Mouse (Mus musculus): ENCODE results near the gene Ninl. TPM values are rescaled to one million over a fixed set of nuclear protein-coding genes. Genes with fewer than 3 reads are reported as not detected.
"Not testable (repeated sequence)": the region's sequence is repeated elsewhere in the genome, so short reads cannot be mapped to it uniquely, and the experiment has no call there.

Gene Ninl
- total RNA-seq, 2 experiments from 2014 or later: 5.6 to 5.8 TPM

DNA sequence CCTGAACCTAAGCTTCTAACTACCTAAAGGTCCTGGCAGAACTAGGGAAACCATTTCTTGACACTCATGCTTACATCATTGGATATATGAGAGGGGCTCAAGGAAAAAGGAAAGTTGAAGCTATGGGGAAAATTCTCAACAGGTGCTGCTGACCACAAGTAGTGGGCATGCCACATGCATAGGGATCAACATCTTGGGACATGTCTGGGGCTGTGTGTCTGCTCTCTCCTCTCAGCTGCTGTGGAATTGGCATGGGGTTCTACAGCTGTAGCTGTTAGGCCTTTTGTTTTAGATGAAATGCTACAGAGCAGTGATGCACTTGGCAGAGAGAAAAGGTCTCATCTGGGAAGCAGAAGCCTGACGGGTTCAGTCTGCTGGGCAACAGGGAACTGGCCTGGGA lies 83.3 kb downstream of the Ninl start:
- no peak for DNase-seq (ENCODE audit: low spot score in 2 of 2)

DNA sequence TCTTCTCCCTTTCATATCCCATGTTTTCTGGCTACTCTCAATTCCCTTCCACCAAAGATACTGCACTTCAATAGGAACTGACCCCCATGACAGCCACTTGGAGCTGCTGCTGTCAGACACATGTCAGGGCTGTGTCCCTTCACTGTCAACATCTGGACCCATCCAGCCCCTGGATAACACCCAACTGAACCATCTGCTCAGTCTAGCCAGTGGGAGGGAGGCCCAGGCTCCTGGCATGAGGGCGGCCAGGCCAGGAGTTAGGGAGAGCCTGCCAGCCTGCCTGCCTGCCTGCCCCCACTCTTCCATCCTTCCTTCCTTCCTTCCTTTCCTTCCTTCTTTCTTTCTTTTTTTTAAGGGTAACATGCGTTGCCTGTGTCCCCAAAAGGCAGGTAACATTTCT lies 88.0 kb downstream of the Ninl start:
- no peak for DNase-seq (ENCODE audit: low spot score in 2 of 2)

DNA sequence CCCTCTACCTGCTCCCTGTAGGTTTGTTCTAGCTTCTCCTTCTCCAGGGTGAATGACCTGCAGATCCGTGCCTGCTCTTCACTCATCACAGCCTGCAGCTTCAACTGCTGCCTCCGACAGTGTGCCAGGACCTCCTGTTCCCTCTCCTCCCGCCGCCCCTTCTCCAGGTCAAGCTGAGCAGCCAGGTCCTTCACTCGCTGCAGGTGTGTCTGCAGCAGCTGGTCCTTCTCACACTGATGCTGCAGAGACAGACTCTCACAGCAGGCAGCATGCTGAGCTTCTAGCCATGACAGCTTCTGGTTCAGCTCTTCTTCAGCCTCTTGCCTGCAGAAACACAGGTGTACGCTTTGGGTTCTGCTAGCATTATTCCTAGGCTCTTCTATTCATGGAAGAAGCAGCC lies 89.1 kb downstream of the Ninl start:
- no peak for DNase-seq (ENCODE audit: low spot score in 2 of 2)

DNA sequence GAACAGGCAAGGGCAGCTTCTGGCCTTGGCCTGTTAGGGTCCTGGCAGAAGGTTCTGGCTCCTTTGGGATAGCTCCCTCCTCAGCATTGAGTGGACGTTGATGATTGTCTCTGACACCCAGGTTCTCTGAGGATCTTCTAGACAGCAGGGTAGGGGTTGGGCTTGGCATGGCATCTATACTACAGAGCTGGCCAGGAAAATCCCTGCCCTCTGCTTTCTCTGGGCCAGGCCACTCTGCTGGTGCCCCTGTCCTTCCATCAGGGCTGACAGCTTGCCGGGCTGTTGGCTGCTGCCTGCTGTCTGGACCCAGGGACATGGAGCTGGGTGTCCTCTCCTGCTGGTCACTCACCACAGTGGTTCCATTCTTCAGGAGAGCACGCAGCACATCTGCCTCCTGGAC lies 89.5 kb downstream of the Ninl start:
- DNase-seq (ENCODE audit: low spot score in 2 of 2): no peak

DNA sequence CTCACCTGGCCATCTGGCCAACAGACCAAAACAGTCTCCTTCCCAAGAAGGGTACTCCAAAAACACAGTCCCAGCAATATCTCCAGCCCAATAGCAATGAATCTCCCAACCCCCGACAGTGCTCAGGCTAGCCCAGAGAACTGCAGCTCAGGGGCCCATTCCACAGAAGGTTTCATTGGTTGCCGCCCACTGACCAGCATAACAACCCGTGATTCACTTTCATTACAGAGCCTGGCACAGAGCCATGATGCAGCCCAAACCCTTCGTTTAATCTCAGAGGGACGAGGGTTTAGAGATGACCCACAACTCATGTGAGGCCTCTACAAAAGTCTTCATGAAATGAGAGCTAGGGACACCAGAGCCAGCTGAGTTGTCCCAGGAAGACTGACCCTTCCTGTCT lies 90.4 kb downstream of the Ninl start:
- no peak for DNase-seq (ENCODE audit: low spot score in 2 of 2)

DNA sequence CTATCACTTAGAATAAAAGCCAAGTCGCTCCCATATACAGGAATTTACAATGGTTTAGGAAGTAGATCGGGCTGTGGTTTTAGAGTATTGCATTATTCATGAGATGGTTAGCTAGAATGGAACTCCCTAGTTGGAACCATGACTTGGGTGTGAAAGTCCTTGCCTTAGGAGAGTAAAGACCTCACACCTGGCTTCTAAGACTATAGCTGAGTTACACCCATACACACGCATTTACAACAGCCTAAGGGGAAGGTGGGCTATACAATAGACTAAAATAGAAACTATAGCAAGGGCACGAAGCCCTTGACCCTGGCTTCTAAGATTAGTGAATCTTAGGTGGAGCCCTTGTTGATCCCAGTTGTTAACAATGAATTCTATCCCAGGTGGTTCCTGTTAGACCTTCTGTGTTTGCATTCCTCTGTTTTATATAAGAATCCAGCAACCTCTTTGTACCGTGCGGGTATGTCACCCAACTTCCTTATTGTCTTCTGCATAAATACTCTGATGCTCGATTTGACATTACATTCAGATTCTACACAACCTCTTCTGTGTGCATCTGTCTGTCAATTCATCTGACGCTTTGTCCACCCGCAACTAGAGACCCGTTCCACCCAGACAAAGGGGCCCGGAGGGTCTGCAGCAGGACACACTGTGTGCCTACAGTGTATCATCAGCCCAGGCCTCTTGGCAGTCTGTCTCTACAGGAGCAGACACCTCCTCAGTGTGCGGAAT lies 91.1 kb downstream of the Ninl start:
- DNase-seq (ENCODE audit: low spot score in 2 of 2): not testable (repeated sequence)

DNA sequence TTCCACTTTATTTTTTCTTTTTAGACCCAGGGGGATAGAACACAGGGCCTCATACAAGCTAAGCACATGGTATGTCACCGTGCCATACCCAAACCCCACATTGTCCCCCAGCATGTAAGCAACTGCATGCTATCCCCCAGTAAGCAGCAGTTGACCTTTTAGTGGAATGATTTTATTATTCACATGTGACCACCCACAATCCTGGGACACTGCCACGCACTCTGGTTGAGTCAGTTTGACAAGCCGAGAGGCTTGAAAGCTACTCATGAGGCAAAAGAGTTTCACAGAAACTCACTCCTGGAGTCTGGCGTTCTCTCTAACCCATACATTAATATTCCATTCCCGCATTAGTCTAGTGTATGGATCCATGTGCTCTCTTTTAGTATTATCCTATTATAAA lies 91.8 kb downstream of the Ninl start:
- peak in 1 of 2 experiments; percentile 35 for DNase-seq (ENCODE audit: low spot score in 2 of 2)

DNA sequence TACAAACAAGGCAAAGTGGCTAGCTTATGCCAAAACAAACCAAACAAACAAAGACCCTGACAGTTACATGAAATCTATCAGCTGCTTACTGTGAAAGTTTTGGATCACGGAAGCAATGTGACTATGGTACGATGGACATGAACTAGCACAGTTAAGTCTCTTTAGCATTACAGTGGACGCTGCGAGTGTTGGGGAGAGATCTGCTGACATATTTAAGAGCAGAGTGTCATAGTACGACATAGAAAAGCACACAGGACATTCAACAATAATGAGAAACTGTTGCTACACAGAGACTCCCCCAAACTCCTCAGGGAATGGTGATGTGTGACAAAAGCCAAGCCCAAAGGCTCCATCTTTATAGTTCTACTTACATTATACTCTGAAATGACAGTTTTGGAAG lies 95.2 kb downstream of the Ninl start:
- no peak for DNase-seq (ENCODE audit: low spot score in 2 of 2)

DNA sequence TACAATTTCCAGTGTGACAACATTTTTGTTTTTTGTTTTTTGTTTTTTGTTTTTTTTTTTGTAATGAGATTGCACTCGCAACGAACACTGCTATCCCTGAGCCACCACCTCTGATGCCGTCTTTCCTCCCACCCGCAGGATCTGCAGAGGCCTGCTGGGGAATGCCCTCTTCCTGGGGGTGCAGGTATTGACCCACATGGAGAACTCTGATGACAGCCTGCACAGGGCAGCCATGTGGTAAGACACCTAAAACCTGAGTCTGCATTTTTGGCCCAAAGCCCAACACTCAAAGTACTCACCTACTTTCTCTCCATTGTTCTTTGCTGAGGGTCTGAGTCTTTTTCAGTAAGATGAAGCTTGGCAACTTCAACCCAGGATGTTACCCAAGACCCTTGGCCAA lies 104.5 kb downstream of the Ninl start:
- no peak for DNase-seq (ENCODE audit: low spot score in 2 of 2)

DNA sequence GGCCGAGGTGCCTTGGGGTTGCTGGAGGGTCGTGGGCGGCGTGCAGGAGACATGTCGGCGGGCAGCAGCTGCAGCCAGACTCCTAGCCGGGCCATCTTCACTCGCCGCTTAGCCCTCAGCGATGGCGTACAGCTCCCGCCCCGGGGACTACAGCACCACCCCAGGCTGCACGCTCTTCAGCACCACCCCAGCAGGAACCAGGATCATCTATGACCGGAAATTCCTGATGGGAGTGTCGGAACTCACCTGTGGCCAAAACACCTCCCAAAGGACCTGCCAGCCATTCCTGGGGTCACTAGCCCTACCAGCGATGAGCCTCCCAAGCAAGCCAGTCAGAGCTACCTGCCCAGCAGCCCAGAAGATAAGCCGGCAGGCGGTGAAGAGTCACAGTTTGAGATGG lies 105.7 kb downstream of the Ninl start:
- no peak for DNase-seq (ENCODE audit: low spot score in 2 of 2)

DNA sequence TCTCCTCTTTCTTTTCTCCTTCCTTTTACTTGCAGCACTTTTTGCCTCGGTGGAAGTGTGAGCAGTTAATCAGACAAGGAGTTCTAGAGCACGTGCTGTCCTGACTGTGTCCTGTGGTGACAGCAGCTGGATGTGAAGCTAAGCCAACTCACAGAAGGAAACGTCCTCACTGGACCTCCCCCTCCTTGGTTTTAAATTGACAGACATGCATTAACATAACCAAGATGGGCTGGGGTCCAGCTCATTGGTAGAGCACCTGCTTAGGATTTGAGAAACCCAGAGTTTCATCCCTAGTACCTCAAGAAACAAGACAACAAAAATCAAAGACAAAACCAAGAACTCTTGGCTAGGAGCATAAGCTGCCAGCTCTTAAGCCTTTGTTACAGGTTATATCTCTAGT lies 108.4 kb downstream of the Ninl start:
- no peak for DNase-seq (ENCODE audit: low spot score in 2 of 2)

DNA sequence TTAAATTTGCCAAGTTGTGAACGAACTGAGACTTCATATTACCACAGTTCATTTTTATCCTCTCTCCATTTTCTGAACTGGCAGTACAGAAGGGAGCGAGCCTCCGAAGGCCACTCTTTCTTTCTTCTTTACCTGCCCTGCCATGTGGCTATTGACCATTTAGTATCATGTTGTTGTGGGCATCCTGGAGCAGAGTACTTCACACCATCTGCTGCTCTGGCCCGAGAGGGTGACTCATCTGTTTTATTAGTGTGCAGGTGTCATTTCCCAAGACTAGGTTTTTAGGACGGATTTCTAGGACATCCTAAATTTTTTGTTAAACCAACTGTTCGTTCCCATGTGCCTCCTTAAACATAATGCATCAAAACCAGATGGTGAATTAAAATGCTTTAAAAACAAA lies 110.0 kb downstream of the Ninl start:
- no peak for DNase-seq (ENCODE audit: low spot score in 2 of 2)

DNA sequence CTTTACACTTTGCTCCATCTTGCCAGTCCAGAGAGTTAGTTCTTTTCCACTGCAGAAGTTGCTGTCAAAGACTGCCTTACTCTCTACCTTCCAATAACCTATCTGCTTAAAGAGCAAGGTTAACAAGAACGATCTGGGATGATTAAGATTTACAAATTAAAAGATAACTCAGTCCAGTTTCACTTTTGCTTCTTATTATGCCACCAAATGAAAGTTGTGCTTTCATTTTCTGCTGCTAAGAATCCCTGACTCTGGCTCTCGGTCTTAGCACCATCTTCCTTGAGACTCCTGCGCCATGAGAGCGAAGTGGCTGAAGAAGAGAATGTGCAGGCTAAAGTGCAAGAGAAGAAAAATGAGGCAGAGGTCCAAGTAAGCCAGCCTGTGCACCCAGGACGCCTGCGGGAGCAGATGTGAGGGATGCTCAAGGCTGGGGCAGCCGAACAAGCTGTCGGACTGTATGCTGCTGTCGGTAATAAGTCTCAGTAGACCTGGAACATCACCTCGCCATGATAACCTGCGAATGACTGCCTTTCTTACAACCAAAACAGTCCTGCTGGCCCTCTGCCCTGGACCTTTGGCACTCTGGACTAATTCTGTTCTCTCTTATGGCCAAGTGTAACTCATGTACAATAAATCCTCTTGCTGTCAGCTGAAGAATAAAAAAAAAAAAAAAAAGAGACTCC lies 112.0 kb downstream of the Ninl start:
- no peak for DNase-seq (ENCODE audit: low spot score in 2 of 2)

DNA sequence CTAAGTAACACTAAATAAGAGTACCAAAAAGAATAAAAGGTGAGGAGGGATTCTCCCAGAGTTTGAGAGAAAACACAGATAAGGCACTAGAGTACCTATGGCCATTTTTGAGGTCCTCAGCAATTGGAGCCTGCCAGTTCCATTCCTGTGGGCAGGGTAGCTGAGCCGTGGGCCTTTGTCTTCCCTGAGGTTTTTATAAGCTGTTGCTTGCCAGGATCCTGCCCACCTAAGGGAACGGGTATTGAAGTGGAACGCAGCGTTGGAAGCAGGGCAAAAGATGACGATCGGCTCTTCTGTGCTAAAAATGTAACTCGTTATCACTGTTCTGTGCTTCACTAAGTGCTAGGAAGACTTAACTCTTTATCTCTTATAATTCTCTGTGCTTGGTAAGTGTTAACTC lies 115.7 kb downstream of the Ninl start:
- no peak for DNase-seq (ENCODE audit: low spot score in 2 of 2)

DNA sequence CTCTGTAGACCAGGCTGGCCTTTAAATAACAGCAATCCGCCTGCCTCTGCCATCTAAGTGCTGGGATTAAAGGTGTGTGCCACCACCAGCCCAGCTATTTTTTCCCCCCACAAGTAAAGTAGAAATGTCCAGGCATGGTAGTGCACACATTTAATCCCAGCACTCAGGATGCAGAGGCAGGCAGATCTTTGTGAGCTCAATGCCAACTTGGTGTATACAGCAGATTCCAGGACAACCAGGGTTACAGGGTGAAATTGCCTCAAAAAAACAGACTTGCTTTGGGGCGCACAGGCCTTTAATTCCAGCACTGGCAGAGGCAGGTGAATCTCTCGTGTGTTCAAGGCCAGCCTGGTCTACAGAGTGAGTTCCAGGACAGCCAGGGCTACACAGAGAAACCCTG lies 116.2 kb downstream of the Ninl start:
- DNase-seq (ENCODE audit: low spot score in 2 of 2): no peak

DNA sequence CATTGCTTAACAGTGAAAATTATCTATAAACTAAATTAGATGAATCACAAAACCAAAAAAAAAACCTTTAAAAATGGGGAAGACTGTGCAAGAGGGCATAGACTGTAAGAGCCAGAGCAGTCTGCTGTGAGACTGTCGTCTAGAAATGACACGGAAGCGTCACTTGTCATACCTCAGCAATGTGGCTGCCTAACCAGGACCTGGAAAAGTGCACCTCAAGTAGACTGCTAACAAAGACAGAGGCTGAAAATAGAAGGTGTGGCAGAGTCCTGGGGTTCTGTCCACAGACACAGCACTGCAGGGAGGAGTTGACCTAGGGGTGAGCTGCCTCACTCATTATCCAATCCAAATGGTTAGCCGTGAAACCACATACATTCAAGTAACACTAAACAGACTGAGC lies 117.0 kb downstream of the Ninl start:
- DNase-seq (ENCODE audit: low spot score in 2 of 2): no peak

DNA sequence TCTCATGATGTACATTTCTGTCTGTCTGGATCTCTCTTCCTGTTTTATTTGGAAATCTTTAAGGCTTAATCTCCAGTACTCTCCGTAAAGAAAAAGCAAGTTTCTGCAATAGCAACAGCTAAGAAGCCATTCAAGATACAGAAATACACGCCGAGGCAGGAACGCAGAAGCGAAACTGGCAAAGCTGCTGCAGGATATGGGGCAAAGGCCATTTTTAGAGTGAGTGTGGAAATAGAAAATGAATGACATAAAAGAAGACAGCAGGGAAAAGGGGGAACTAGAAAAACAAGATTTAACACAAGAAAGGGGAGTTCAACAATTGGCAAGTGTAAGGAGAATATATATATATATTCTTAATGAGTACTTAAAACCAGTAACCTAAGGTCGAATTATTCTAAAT lies 117.5 kb downstream of the Ninl start:
- DNase-seq (ENCODE audit: low spot score in 2 of 2): no peak

DNA sequence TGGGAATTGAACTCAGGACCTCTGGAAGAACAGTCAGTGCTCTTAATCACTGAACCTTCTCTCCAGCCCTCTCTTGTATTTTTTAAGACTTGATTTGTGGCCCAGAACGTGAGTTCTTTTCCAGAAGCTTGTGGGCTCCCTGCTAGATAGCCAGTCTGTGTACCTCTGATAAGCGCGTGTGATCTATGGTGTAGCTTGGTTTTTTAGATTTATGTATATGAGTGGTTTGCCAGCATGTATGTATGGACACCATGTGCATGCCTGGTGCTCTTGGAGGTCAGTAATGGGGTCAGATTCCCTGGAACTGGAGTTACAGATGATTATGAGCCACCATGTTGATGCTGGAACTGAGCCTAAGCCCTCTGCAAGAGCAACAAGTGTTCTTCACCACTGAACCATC lies 118.6 kb downstream of the Ninl start:
- no peak for DNase-seq (ENCODE audit: low spot score in 2 of 2)

DNA sequence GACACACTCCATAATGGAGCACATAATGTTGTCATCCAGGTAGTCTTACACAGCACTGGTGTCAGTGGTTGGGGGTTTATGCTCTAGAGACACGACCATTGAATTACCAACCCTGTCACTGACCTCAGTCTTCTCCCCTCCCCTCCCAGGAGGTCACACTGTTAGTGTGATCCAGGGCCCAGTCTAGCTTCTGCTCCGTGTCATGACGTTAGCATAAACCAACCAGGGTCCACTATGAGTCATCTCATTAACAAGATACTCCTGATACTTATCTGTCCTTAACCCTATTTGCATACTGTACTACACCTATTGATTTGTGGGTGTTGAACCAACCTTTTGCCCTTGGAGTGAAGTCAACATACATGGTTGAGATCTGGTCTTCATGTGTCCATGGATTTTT lies 120.5 kb downstream of the Ninl start:
- no peak for DNase-seq (ENCODE audit: low spot score in 2 of 2)

DNA sequence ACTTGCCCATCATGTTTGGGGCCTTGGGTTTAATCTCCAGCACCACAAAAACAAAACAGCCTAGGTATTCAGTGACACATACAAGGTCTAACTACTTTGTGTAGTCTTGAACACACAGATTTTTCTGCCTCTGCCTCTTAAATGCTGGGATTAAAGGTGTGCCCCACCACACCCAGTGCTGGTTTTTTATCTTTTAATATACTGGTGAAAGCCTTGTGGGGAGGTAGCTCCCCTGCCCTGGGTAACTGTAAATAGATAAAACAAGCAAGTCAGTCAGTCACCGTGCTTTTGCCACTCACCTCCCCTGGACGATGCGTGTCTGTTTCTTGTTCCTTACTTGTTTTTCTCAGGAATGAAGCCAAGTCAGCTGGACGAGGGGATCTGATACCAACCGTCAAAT lies 123.4 kb downstream of the Ninl start:
- no peak for DNase-seq (ENCODE audit: low spot score in 2 of 2)

DNA sequence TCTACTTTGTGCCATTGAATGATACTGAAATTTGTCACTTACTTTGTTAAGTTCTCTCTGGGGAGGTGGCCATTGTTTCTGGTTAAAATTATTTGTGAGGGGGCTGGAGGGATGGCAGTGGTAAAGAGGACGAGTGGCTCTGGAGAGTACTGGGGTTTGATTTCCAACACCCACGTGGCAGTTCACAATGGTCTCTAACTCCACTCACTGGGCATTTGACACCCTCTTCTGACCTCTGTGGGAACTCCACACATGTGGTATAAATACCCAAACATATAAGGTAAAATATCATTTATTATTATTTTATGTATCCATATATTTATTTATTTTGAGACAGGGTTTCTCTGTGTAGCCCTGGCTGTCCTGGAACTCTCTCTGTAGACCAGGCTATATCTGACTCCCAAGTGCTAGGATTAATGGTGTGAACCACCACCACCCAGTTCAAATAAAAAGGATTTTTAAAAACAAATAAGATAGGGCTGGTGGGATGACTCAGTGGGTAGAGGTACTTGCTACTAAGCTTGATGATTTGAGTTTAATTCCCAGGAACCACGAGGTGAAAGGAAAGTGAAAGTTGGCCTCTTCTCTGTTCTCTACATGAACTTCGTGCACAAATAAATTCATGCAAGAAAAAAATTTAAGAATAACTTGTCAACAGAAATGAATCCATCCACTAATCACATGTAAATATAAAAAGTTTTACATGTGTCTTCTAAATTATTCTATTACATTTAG lies 124.2 kb downstream of the Ninl start:
- no peak for DNase-seq (ENCODE audit: low spot score in 2 of 2)

DNA sequence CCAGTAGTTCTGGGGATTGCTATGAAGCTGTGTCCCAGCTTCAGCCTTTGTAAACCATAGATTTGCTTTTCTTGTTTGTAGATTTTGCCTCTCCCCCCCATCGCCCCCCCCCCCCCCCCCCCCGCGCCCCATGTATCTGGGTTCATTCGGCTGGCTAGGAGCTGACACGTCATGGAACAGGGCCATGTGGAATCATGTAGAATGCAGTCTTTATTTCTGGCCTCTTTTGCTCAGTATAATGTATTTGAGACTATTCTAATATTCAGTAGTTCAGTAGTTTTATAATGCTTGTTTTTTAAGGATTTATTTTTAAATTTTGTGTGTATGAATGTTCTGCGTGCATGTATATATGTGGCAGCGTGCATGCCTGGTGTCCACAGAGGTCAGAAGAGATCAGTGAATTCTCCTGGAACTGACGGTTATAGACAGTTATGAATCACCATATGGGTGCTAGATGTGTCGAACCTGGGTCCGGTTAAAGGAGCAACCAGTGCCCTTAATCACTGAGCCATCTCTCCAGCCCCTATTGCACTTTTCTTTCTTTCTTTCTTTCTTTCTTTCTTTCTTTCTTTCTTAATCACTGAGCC lies 128.8 kb downstream of the Ninl start:
- DNase-seq (ENCODE audit: low spot score in 2 of 2): no peak

Measured in layer of hippocampus, adult 18-20 months (tissue).